Mouse (Mus musculus) spleen, adult 2 months (tissue): Measurements from ENCODE around the gene Rab4a.

ENCODE experiments used
- CTCF ChIP-seq: fragments of 200-500 bp; IDR thresholded peaks from 2 replicates; pipeline ENCODE4 v1.5.1; 2011; ENCODE audit warnings: mild to moderate bottlenecking, inconsistent platforms; ENCODE audit not compliant: insufficient read depth, insufficient read length, insufficient replicate concordance; ENCODE audit errors: extremely low read depth
- POLR2A ChIP-seq: fragments of 200-500 bp; IDR thresholded peaks from 2 replicates; pipeline ENCODE4 v1.6.1; 2011; ENCODE audit warnings: low read depth, low read length, inconsistent platforms

- TF ChIP-seq POLR2A (no peak), CTCF (no peak)
Observed at GRCm38 (mm10) chr8:123813892-123814266, 8.1 kb downstream of the Rab4a start.
